Mouse (Mus musculus): ENCODE results near the gene Ice2.

GRCm38 (mm10) chr9:69384905-69385304 lies 12.8 kb upstream of the Ice2 start:
- TF ChIP-seq CTCF (IDR thresholded peaks at IDR 0.05; ENCODE audit: insufficient read depth, low read depth, low read length) (no peak), POLR2A (IDR thresholded peaks at IDR 0.05; ENCODE audit: insufficient read depth, low read depth, low read length) (no peak)
